Mouse (Mus musculus) liver, embryonic 16.5 days (tissue): ENCODE results near the gene Guk1. TPM values are rescaled to one million over a fixed set of nuclear protein-coding genes. Genes with fewer than 3 reads are reported as not detected.
A peak's percentile ranks its signal among the peaks of the same experiment; 100 is the strongest.

Source experiments
- ATAC-seq: fragments of 200-750 bp; cut with Nextera tagmentation; 2 replicates; pipeline ENCODE4 v1.8.0; 2017; ENCODE audit warnings: low read depth, mild to moderate bottlenecking, moderate number of reproducible peaks, moderate library complexity
- H3K27ac ChIP-seq: fragments of 300-500 bp; sonication (generic); 2 replicates; pipeline ENCODE4 v1.5.1; 2014; ENCODE audit warnings: mild to moderate bottlenecking, low read length
- H3K27me3 ChIP-seq: fragments of 300-500 bp; sonication (generic); 2 replicates; pipeline ENCODE4 v1.6.1; 2014; ENCODE audit warnings: low read depth, low read length, mixed read lengths; ENCODE audit not compliant: control insufficient read depth, insufficient read depth
- H3K36me3 ChIP-seq: fragments of 300-500 bp; sonication (generic); 2 replicates; pipeline ENCODE4 v1.6.1; 2014; ENCODE audit warnings: mild to moderate bottlenecking; ENCODE audit not compliant: control insufficient read depth, insufficient read depth
- H3K4me1 ChIP-seq: fragments of 300-500 bp; sonication (generic); 2 replicates; pipeline ENCODE4 v1.6.1; 2014; ENCODE audit warnings: low read depth, low read length, mixed read lengths; ENCODE audit not compliant: control insufficient read depth
- H3K4me2 ChIP-seq: fragments of 300-500 bp; sonication (generic); 2 replicates; pipeline ENCODE4 v1.6.1; 2014; ENCODE audit warnings: low read depth, low read length, mixed read lengths
- H3K4me3 ChIP-seq: fragments of 300-500 bp; sonication (generic); 2 replicates; pipeline ENCODE4 v1.5.1; 2014; ENCODE audit warnings: low read depth, mild to moderate bottlenecking, low read length
- H3K9ac ChIP-seq: fragments of 300-500 bp; sonication (generic); 2 replicates; pipeline ENCODE4 v1.6.1; 2014; ENCODE audit warnings: low read depth, low read length
- H3K9me3 ChIP-seq: fragments of 300-500 bp; sonication (generic); replicated peaks from 2 replicates; pipeline ENCODE4 v1.6.1; 2016; ENCODE audit warnings: low read length; ENCODE audit not compliant: control insufficient read depth
- WGBS: fragments of 180-500 bp; shearing (Covaris S2); extraction: QIAGEN DNeasy Blood & Tissue Kit; methylation state at CpG from one replicate; pipeline ENCODE4 v1.1.7; 2014; ENCODE audit not compliant: insufficient replicate concordance; 5-methylcytosine and 5-hydroxymethylcytosine counted together
- polyA plus RNA-seq: library from polyadenylated mRNA; unstranded; fragments of >200 nt; fragmentation: Nextera tagmentation; extraction: Ambion mirVana; gene quantifications from 2 replicates; pipeline ENCODE4 v1.2.1, GENCODE M21; 2015

The Guk1 gene
- polyA plus RNA-seq: 55.0 TPM in 2 replicates

GRCm38 (mm10) chr11:59192059-59192386 lies at the start of gene Guk1:
Gene Guk1 (minus strand): TSS chr11:59192212.
- H3K4me2 ChIP-seq: peak within 1 kb of the TSS; percentile 89
- ATAC-seq: no peak
- H3K9ac ChIP-seq: peak within 1 kb of the TSS; percentile 81
- H3K36me3 ChIP-seq: no peaks in the 10 kb centered on the region
- H3K4me1 ChIP-seq: peaks cover 32% of the 10 kb centered on the region
- no peaks in the 10 kb centered on the region for H3K27me3 ChIP-seq
- peak within 1 kb of the TSS; percentile 91 for H3K27ac ChIP-seq
- peak within 1 kb of the TSS; percentile 85 for H3K4me3 ChIP-seq
- H3K9me3 ChIP-seq: no peaks in the 10 kb centered on the region
- 5% methylated on average over 16 of the region's 16 CpGs for WGBS

GRCm38 (mm10) chr11:59239796-59240195 lies 47.8 kb upstream of the Guk1 start:
- Histone ChIP-seq H3K9ac (no peak overlapping the region), H3K27me3 (peaks cover 35% of the 10 kb centered on the region), H3K4me1 (peaks cover 2% of the 10 kb centered on the region; the same call in 1 of the 2 replicates), H3K4me2 (no peak overlapping the region), H3K36me3 (no peaks in the 10 kb centered on the region), H3K27ac (no peak overlapping the region), H3K9me3 (no peaks in the 10 kb centered on the region), H3K4me3 (no peak overlapping the region)
- no peak for ATAC-seq
- WGBS: 64% methylated on average over 4 of the region's 4 CpGs

- WGBS: 47% methylated on average over 4 of the region's 4 CpGs
- Histone ChIP-seq H3K27ac (no peak overlapping the region), H3K36me3 (no peaks in the 10 kb centered on the region), H3K27me3 (peaks cover 35% of the 10 kb centered on the region), H3K4me3 (no peak overlapping the region), H3K9ac (no peak overlapping the region), H3K9me3 (no peaks in the 10 kb centered on the region), H3K4me1 (peaks cover 2% of the 10 kb centered on the region; the same call in 1 of the 2 replicates), H3K4me2 (no peak overlapping the region)
- no peak for ATAC-seq
Observed at GRCm38 (mm10) chr11:59239428-59239785, 47.4 kb upstream of the Guk1 start.

GRCm38 (mm10) chr11:59238525-59239427 lies 46.8 kb upstream of the Guk1 start:
- Histone ChIP-seq H3K36me3 (no peaks in the 10 kb centered on the region), H3K27ac (no peak overlapping the region), H3K27me3 (peaks cover 35% of the 10 kb centered on the region), H3K9ac (no peak overlapping the region), H3K4me2 (no peak overlapping the region), H3K4me1 (peaks cover 2% of the 10 kb centered on the region; the same call in 1 of the 2 replicates), H3K9me3 (no peaks in the 10 kb centered on the region), H3K4me3 (no peak overlapping the region)
- 5% methylated on average over 14 of the region's 15 CpGs for WGBS
- ATAC-seq: peak; percentile 78

GRCm38 (mm10) chr11:59232797-59233196 lies 40.8 kb upstream of the Guk1 start:
- H3K9ac ChIP-seq: no peak overlapping the region
- no peak for ATAC-seq
- H3K4me2 ChIP-seq: no peak overlapping the region
- H3K27me3 ChIP-seq: peaks cover 6% of the 10 kb centered on the region
- WGBS: 65% methylated on average over 2 of the region's 2 CpGs
- H3K27ac ChIP-seq: no peak overlapping the region
- H3K9me3 ChIP-seq: no peaks in the 10 kb centered on the region
- no peaks in the 10 kb centered on the region for H3K36me3 ChIP-seq
- H3K4me3 ChIP-seq: no peak overlapping the region
- peaks cover 15% of the 10 kb centered on the region for H3K4me1 ChIP-seq

- peaks cover 3% of the 10 kb centered on the region for H3K27me3 ChIP-seq
- H3K4me2 ChIP-seq: no peak overlapping the region
- H3K4me1 ChIP-seq: peaks cover 33% of the 10 kb centered on the region
- no peaks in the 10 kb centered on the region for H3K9me3 ChIP-seq
- H3K36me3 ChIP-seq: no peaks in the 10 kb centered on the region
- WGBS: 16% methylated on average over 7 of the region's 7 CpGs
- H3K27ac ChIP-seq: no peak overlapping the region
- ATAC-seq: no peak
- peak overlapping the region; percentile 3; the same call in 1 of the 2 replicates for H3K9ac ChIP-seq
- no peak overlapping the region for H3K4me3 ChIP-seq
Observed at GRCm38 (mm10) chr11:59230144-59230760, 38.2 kb upstream of the Guk1 start.

- no peaks in the 10 kb centered on the region for H3K9me3 ChIP-seq
- H3K9ac ChIP-seq: peak within 1 kb of the TSS; percentile 99
- peaks cover 2% of the 10 kb centered on the region; the same call in 1 of the 2 replicates for H3K27me3 ChIP-seq
- peak; percentile 95 for ATAC-seq
- H3K4me1 ChIP-seq: peaks cover 51% of the 10 kb centered on the region
- peak within 1 kb of the TSS; percentile 97 for H3K27ac ChIP-seq
- H3K36me3 ChIP-seq: peaks cover 4% of the 10 kb centered on the region; the same call in 1 of the 2 replicates
- 4% methylated on average over 59 of the region's 59 CpGs for WGBS
- H3K4me3 ChIP-seq: peak within 1 kb of the TSS; percentile 91
- H3K4me2 ChIP-seq: peak within 1 kb of the TSS; percentile 87
Observed at GRCm38 (mm10) chr11:59228122-59228953, 36.3 kb upstream of the Guk1 start, which contains the start of gene Arf1. Gene Arf1 (minus strand): TSS chr11:59228270.

- H3K4me1 ChIP-seq: peaks cover 57% of the 10 kb centered on the region
- peak overlapping the region; percentile 99 for H3K9ac ChIP-seq
- peak overlapping the region; percentile 91 for H3K4me3 ChIP-seq
- under 1% methylated on average over 51 of the region's 51 CpGs for WGBS
- ATAC-seq: peak; percentile 73
- peaks cover 4% of the 10 kb centered on the region; the same call in 1 of the 2 replicates for H3K36me3 ChIP-seq
- peak overlapping the region; percentile 83 for H3K4me2 ChIP-seq
- no peaks in the 10 kb centered on the region for H3K27me3 ChIP-seq
- no peaks in the 10 kb centered on the region for H3K9me3 ChIP-seq
- H3K27ac ChIP-seq: peak overlapping the region; percentile 97
Observed at GRCm38 (mm10) chr11:59227604-59228121, 35.7 kb upstream of the Guk1 start.
